Mouse (Mus musculus) cerebellum, postnatal 4 days (tissue): ENCODE measurements around the gene Mfsd4b3.
"Not testable (repeated sequence)": the region's sequence is repeated elsewhere in the genome, so short reads cannot be mapped to it uniquely, and the experiment has no call there.

Source experiments
- DNase-seq, 2 experiments: peaks; one replicate each; pipeline ENCODE4 v3.0.0; 2022; ENCODE audit warnings: low spot score in 2 of 2, mixed read lengths in 1 of 2

The Mfsd4b3 gene

DNA sequence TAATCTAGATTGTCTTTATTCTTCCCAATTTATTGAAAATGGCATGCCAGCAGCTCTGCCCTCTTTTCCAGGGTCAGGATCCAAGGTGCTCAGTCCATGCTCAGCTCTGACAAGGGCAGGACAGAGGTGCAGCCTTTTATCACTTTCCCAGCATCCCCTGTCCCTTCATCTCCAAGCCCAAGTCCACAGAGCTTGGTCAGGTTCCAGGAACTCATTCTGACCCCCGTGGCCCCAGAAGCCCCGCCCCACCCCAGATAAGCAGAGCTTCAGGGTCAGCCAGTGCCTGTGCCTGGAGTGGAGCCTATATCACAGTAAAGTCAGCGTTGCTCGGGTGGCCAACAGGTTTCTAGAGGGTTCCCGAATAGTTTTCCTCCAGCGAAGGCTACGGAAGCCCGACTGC is 35.4 kb downstream of the Mfsd4b3 start:
- not testable (repeated sequence) for DNase-seq

DNA sequence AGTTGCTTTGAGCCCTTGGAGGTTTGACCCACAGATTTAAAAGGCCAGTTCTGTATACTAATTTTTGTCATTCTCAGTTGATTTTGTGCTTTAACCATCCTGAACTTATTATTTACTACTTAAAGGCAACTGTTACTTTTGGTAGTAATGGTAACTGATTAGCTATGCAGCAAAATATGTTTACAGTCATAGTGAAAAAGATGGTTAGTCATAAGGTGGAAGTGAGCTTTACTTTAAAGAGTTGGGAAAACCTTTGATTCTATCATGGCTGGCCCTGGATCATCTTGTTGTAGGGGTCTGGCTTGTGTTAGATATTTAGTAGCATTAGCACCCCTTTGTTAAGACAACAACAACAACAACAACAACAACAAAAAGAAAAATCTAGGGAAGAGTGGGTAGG is 47.3 kb downstream of the Mfsd4b3 start:
- no peak for DNase-seq

DNA sequence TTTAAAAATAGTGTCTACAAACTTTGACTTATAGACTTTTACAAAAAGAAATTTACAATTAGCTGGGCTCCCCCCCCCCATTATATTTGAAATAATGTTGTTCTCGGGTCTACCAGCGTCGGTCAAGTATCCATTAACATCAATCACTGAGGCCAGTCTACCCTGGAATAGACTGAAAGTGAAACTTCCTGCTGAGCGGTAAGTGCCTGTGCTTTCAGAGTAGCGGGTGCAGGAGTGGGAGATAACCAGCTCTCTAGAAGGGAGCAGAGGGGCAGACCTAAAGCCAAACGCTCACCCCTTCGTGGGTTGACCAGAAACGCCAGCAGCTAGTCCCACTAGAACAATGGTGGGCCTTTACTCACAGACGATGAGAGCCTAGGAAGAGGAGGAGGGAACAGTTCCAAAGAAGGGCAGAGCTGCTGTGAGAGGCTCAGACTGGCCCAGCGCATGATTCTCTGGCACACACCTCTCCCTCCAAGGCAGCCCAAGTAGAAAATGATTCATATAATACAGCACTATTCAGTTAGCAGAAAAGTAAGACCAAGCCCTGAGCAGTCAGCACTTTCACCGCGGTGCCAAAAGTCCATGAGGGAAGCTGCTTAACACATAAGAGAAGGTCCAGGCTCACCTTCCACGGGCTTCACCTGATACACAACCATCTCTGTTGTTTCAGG is 51.0 kb downstream of the Mfsd4b3 start:
- no peak for DNase-seq

DNA sequence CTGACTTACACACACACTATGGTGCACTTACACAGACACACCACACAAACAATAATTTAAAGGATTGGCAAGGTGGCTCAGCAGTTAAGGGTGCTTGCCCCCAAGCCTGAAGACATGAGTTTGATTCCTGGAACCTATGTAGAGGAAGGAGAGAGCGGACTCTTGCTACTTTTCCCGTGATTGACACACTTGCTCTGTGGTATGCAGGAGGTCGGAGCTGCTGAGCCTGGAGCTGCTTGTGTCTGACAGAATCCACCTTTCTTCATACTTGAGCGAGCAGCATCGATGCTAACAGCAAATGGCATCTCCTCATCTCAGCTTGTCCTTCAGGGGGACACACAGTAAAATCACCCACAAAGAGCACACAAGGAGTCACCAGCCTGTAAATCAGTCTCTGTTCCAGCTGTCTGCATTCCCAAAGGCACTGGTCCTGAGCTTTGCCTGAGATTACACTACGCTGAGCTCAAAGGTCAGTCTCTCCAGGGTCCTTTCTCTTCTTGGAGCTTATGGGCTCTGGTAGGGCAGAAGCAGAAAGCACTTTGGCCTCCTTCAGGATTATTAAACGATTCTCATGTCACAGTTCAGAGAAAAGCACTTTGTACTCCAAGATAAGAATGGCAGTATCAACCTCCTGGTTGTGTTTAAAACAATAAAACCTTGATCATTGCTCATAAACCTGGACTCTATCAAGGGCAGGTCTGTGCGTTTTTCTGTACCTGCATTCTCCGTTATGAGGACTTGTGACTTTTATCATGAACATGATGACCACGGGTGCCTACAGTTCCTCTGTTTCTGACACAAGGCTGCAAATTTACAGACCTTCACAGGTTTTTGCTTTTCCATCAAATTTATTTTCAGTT is 52.9 kb downstream of the Mfsd4b3 start:
- no peak for DNase-seq

DNA sequence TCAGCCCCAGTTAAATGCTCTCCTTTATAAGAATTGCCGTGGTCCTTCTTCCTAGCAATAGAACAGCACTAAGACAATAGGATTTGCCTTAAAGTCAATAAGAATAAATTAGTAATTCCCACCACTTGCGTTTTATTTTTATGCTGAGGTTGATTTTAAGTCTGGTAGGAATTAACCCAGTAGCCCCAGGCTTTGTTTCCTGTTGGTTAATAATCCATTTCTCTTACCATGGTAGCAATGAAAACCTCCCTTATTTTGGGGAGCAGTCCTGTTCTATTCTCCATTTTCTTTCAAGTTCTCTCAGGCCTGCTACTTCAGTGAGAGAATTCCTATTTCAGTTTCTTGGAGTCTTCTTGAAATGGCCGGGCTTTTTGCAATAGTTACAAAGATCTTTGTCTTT is 55.8 kb downstream of the Mfsd4b3 start:
- DNase-seq = no peak

DNA sequence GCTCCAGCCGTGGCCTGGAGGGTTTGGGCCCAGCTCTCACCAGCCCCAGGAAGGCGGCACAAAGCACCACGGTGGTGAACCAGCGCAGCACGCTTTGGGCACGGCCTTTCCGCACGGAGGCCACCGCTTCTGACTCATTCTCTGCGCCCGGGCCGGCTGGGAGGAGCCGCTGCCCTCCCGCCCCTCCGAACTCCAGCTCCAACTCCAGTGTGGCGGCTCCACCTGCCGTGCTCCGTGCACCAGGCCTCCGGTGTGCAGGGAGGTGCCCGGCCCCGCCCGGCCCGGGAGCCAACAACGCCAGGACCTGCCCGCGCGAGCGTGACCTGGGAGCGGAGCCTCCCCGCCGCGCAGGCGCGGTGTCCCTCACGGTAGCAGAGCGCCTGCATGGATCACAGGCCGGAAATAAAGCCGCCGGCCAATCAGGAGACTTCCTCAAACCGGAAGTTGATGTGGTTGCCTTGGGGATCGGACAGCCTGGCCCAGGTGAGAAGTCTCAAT is 61.0 kb downstream of the Mfsd4b3 start, which contains the start of gene Mfsd4b4:
Mfsd4b4 (minus strand) TSS at position 365 of the 498 bp plus-strand sequence.
- peak; percentile 56 to 71 for DNase-seq
